Mouse (Mus musculus): ENCODE data around the gene Psmd9.

The Psmd9 gene

GRCm38 (mm10) chr5:123245518-123245917 is 76.3 kb downstream of the Psmd9 start:
- DNase-seq (ENCODE audit: low read depth): peak; percentile 53

- no peak for DNase-seq (ENCODE audit: low read depth)
Measured at GRCm38 (mm10) chr5:123251390-123251789, 82.2 kb downstream of the Psmd9 start.

GRCm38 (mm10) chr5:123251834-123252233 is 82.6 kb downstream of the Psmd9 start, which contains the start of gene Wdr66:
Wdr66 (plus strand) TSS chr5:123252102.
- peak; percentile 61 for DNase-seq (ENCODE audit: low read depth)

- no peak for DNase-seq (ENCODE audit: low read depth)
Measured at GRCm38 (mm10) chr5:123256841-123257755, 87.9 kb downstream of the Psmd9 start.

GRCm38 (mm10) chr5:123258990-123259389 is 89.8 kb downstream of the Psmd9 start:
- DNase-seq (ENCODE audit: low read depth): peak; percentile 87

GRCm38 (mm10) chr5:123260698-123261097 is 91.5 kb downstream of the Psmd9 start:
- no peak for DNase-seq (ENCODE audit: low read depth)

- DNase-seq (ENCODE audit: low read depth): no peak
Measured at GRCm38 (mm10) chr5:123266909-123267308, 97.7 kb downstream of the Psmd9 start.

GRCm38 (mm10) chr5:123268477-123269474 is 99.6 kb downstream of the Psmd9 start:
- no peak for DNase-seq (ENCODE audit: low read depth)

- no peak for DNase-seq (ENCODE audit: low read depth)
Measured at GRCm38 (mm10) chr5:123270917-123271316, 101.7 kb downstream of the Psmd9 start.

- DNase-seq (ENCODE audit: low read depth): no peak
Measured at GRCm38 (mm10) chr5:123272927-123273326, 103.7 kb downstream of the Psmd9 start.

GRCm38 (mm10) chr5:123276636-123277341 is 107.6 kb downstream of the Psmd9 start:
- no peak for DNase-seq (ENCODE audit: low read depth)

- no peak for DNase-seq (ENCODE audit: low read depth)
Measured at GRCm38 (mm10) chr5:123277342-123277701, 108.1 kb downstream of the Psmd9 start.

GRCm38 (mm10) chr5:123277704-123278103 is 108.5 kb downstream of the Psmd9 start:
- no peak for DNase-seq (ENCODE audit: low read depth)

GRCm38 (mm10) chr5:123279248-123279647 is 110.0 kb downstream of the Psmd9 start:
- no peak for DNase-seq (ENCODE audit: low read depth)

GRCm38 (mm10) chr5:123281336-123282136 is 112.3 kb downstream of the Psmd9 start:
- DNase-seq (ENCODE audit: low read depth): no peak

- DNase-seq (ENCODE audit: low read depth): peak; percentile 20
Measured at GRCm38 (mm10) chr5:123285174-123285573, 116.0 kb downstream of the Psmd9 start.

- peak; percentile 28 for DNase-seq (ENCODE audit: low read depth)
Measured at GRCm38 (mm10) chr5:123288079-123288478, 118.9 kb downstream of the Psmd9 start.

GRCm38 (mm10) chr5:123294653-123295052 is 125.4 kb downstream of the Psmd9 start:
- DNase-seq (ENCODE audit: low read depth): no peak

- peak; percentile 28 for DNase-seq (ENCODE audit: low read depth)
Measured at GRCm38 (mm10) chr5:123296224-123296806, 127.1 kb downstream of the Psmd9 start.

GRCm38 (mm10) chr5:123296972-123297754 is 128.0 kb downstream of the Psmd9 start:
- no peak for DNase-seq (ENCODE audit: low read depth)
